Mouse (Mus musculus) spleen, adult 2 months (tissue): ENCODE results near the gene Cdpf1.

Source experiments
- CTCF ChIP-seq: fragments of 200-500 bp; IDR thresholded peaks from 2 replicates; pipeline ENCODE4 v1.5.1; 2011; ENCODE audit warnings: mild to moderate bottlenecking, inconsistent platforms; ENCODE audit not compliant: insufficient read depth, insufficient read length, insufficient replicate concordance; ENCODE audit errors: extremely low read depth
- POLR2A ChIP-seq: fragments of 200-500 bp; IDR thresholded peaks from 2 replicates; pipeline ENCODE4 v1.6.1; 2011; ENCODE audit warnings: low read depth, low read length, inconsistent platforms

GRCm38 (mm10) chr15:85810462-85810805 lies 1.1 kb downstream of the Cdpf1 start:
- TF ChIP-seq CTCF (no peak), POLR2A (no peak)
